Mouse (Mus musculus) CH12.LX (cell line): ENCODE results near the gene Dusp16. TPM values are rescaled to one million over a fixed set of nuclear protein-coding genes. Genes with fewer than 3 reads are reported as not detected.

ENCODE experiments used
- DNase-seq: peaks from one replicate; pipeline ENCODE4 v3.0.0-alpha.2; 2013; ENCODE audit errors: extremely low read depth
- H3K27ac ChIP-seq: 2 replicates; pipeline ENCODE4 v1.5.1; 2012; ENCODE audit warnings: low read depth, mild to moderate bottlenecking, control low read depth, moderate library complexity; ENCODE audit not compliant: insufficient read depth
- H3K27me3 ChIP-seq: replicated peaks from 2 replicates; pipeline ENCODE3; 2012; ENCODE audit warnings: inconsistent platforms
- H3K36me3 ChIP-seq, 2 experiments: replicated peaks in 1 of 2; 2 replicates each; pipeline versions ENCODE3 to v1.6.1; 2012; ENCODE audit warnings: inconsistent platforms in 1 of 2, low read length in 1 of 2, mild to moderate bottlenecking in 1 of 2, mixed read lengths in 1 of 2, moderate library complexity in 1 of 2; ENCODE audit not compliant: control insufficient read depth in 1 of 2, insufficient read depth in 1 of 2
- H3K4me1 ChIP-seq, 2 experiments: 2 replicates each; pipeline ENCODE4 v1.6.1; 2012; ENCODE audit warnings: inconsistent platforms in 1 of 2, moderate library complexity in 1 of 2; ENCODE audit not compliant: insufficient read depth in 2 of 2, control insufficient read depth in 1 of 2
- H3K4me2 ChIP-seq: 2 replicates; pipeline ENCODE4 v1.6.1; 2012; ENCODE audit warnings: low read depth, mild to moderate bottlenecking, control low read depth; ENCODE audit not compliant: poor library complexity, insufficient read depth, severe bottlenecking
- H3K4me3 ChIP-seq, 3 experiments: fragments of 150-350 bp in 1 of 3; sonication (generic) in 1 of 3; replicated peaks in 1 of 3; 2 replicates each; pipeline versions ENCODE3 to v1.5.1; 2011 to 2012; ENCODE audit warnings: low read depth in 2 of 3, low read length in 2 of 3, mild to moderate bottlenecking in 2 of 3, moderate library complexity in 2 of 3, control low read depth in 1 of 3, improper control_type of control experiment in 1 of 3, inconsistent platforms in 1 of 3, mixed read lengths in 1 of 3; ENCODE audit not compliant: poor library complexity in 1 of 3
- H3K79me2 ChIP-seq: replicated peaks from 2 replicates; pipeline ENCODE4 v1.6.1; 2012; ENCODE audit warnings: mild to moderate bottlenecking, moderate library complexity; ENCODE audit not compliant: control insufficient read depth, poor library complexity, insufficient read depth, severe bottlenecking; ENCODE audit errors: extremely low read depth
- H3K9ac ChIP-seq: 2 replicates; pipeline ENCODE4 v1.6.1; 2012; ENCODE audit warnings: low read depth, mild to moderate bottlenecking, control low read depth, moderate library complexity; ENCODE audit not compliant: insufficient read depth
- H3K9me3 ChIP-seq: replicated peaks from 2 replicates; pipeline ENCODE3; 2012; ENCODE audit warnings: low read length, inconsistent platforms, mixed read lengths
- BHLHE40 ChIP-seq: IDR thresholded peaks from 2 replicates; pipeline ENCODE4 v1.6.1; 2011; ENCODE audit warnings: mild to moderate bottlenecking, low read depth, low read length, improper control_type of control experiment
- CHD1 ChIP-seq: IDR thresholded peaks from 2 replicates; pipeline ENCODE4 v1.6.1; 2012; ENCODE audit warnings: low read depth, low read length, improper control_type of control experiment, inconsistent platforms
- CTCF ChIP-seq, 2 experiments: IDR thresholded peaks in 1 of 2; conservative IDR thresholded peaks in 1 of 2; 2 replicates each; pipeline ENCODE4 v1.5.1; 2011 to 2012; ENCODE audit warnings: low read depth in 2 of 2, low read length in 2 of 2, improper control_type of control experiment in 1 of 2, inconsistent platforms in 1 of 2, mild to moderate bottlenecking in 1 of 2, moderate library complexity in 1 of 2
- ELF1 ChIP-seq: IDR thresholded peaks from 2 replicates; pipeline ENCODE4 v1.6.1; 2014; ENCODE audit warnings: low read depth, mild to moderate bottlenecking, inconsistent platforms, low read length, improper control_type of control experiment
- ETS1 ChIP-seq: conservative IDR thresholded peaks from 2 replicates; pipeline ENCODE4 v1.6.1; 2012; ENCODE audit warnings: low read depth, mild to moderate bottlenecking, inconsistent platforms, low read length, improper control_type of control experiment, moderate library complexity
- HCFC1 ChIP-seq: IDR thresholded peaks from 2 replicates; pipeline ENCODE4 v1.6.1; 2012; ENCODE audit warnings: low read depth, mild to moderate bottlenecking, inconsistent platforms, low read length, improper control_type of control experiment
- KAT2A ChIP-seq: IDR thresholded peaks from 2 replicates; pipeline ENCODE4 v1.6.1; 2012; ENCODE audit warnings: low read length, improper control_type of control experiment, inconsistent platforms; ENCODE audit not compliant: insufficient replicate concordance
- MAZ ChIP-seq: IDR thresholded peaks from 2 replicates; pipeline ENCODE4 v1.6.1; 2012; ENCODE audit warnings: low read depth, mild to moderate bottlenecking, inconsistent platforms, low read length, improper control_type of control experiment, moderate library complexity
- MEF2A ChIP-seq: IDR thresholded peaks from 2 replicates; pipeline ENCODE4 v1.6.1; 2014; ENCODE audit warnings: low read depth, mild to moderate bottlenecking, inconsistent platforms, low read length, improper control_type of control experiment, borderline replicate concordance
- NELFE ChIP-seq: IDR thresholded peaks from 2 replicates; pipeline ENCODE4 v1.6.1; 2011; ENCODE audit warnings: low read depth, low read length, improper control_type of control experiment
- NRF1 ChIP-seq: IDR thresholded peaks from 2 replicates; pipeline ENCODE4 v1.6.1; 2014; ENCODE audit warnings: low read depth, mild to moderate bottlenecking, inconsistent platforms, low read length, improper control_type of control experiment, moderate library complexity
- RAD21 ChIP-seq: IDR thresholded peaks from 2 replicates; pipeline ENCODE4 v1.6.1; 2011; ENCODE audit warnings: low read depth, mild to moderate bottlenecking, low read length, improper control_type of control experiment, moderate library complexity
- RCOR1 ChIP-seq: conservative IDR thresholded peaks from 2 replicates; pipeline ENCODE4 v1.6.1; 2012; ENCODE audit warnings: low read depth, mild to moderate bottlenecking, inconsistent platforms, low read length, improper control_type of control experiment
- SMC3 ChIP-seq: IDR thresholded peaks from 2 replicates; pipeline ENCODE4 v1.6.1; 2011; ENCODE audit warnings: low read depth, low read length, improper control_type of control experiment
- TCF12 ChIP-seq: IDR thresholded peaks from 2 replicates; pipeline ENCODE4 v1.6.1; 2014; ENCODE audit warnings: low read depth, mild to moderate bottlenecking, inconsistent platforms, low read length, improper control_type of control experiment
- UBTF ChIP-seq: IDR thresholded peaks from 2 replicates; pipeline ENCODE4 v1.6.1; 2012; ENCODE audit warnings: low read depth, mild to moderate bottlenecking, inconsistent platforms, low read length, improper control_type of control experiment, moderate library complexity
- USF1 ChIP-seq: IDR thresholded peaks from 2 replicates; pipeline ENCODE4 v1.6.1; 2014; ENCODE audit warnings: low read depth, mild to moderate bottlenecking, inconsistent platforms, low read length, improper control_type of control experiment
- USF2 ChIP-seq: conservative IDR thresholded peaks from 2 replicates; pipeline ENCODE4 v1.6.1; 2011; ENCODE audit warnings: low read depth, low read length, improper control_type of control experiment
- ZC3H11A ChIP-seq: IDR thresholded peaks from 2 replicates; pipeline ENCODE4 v1.6.1; 2012; ENCODE audit warnings: low read depth, mild to moderate bottlenecking, inconsistent platforms, low read length, improper control_type of control experiment
- ZKSCAN1 ChIP-seq: IDR thresholded peaks from 2 replicates; pipeline ENCODE4 v1.6.1; 2012; ENCODE audit warnings: low read depth, inconsistent platforms, low read length, improper control_type of control experiment, borderline replicate concordance
- ZMIZ1 ChIP-seq: IDR thresholded peaks from 2 replicates; pipeline ENCODE4 v1.6.1; 2012; ENCODE audit warnings: low read depth, mild to moderate bottlenecking, inconsistent platforms, low read length, improper control_type of control experiment
- ZNF384 ChIP-seq: IDR thresholded peaks from 2 replicates; pipeline ENCODE4 v1.6.1; 2012; ENCODE audit warnings: low read depth, low read length, improper control_type of control experiment, inconsistent platforms
- dilution Hi-C: fragments of 300-500 bp; cut with MboI; formaldehyde crosslinking; loops from 2 replicates; pipeline ENCODE4 v1.14.3; 2020; ENCODE audit warnings: low sequenced_read_pairs; ENCODE audit not compliant: extremely low pct_unique_long_range_greater_than_20kb, extremely low pct_ligation_motif_present
- in situ Hi-C: fragments of 300-500 bp; cut with MboI; formaldehyde crosslinking; loops from 3 replicates; pipeline ENCODE4 v1.14.3; 2019; ENCODE audit warnings: low sequenced_read_pairs, low pct_ligation_motif_present, low pct_unique_long_range_greater_than_20kb, mixed read lengths
- polyA plus RNA-seq: library from polyadenylated mRNA; unstranded; fragments of >175 nt; gene quantifications from 2 replicates; pipeline ENCODE4 v1.2.1, GENCODE M21; 2012; ENCODE audit warnings: low read depth; ENCODE audit not compliant: insufficient read length
- total RNA-seq, 2 experiments: library from RNA; depleted of rRNA; stranded (reverse); fragments of 300-350 nt in 1 of 2; fragments of >200 nt in 1 of 2; gene quantifications; 2 replicates each; pipeline ENCODE4 v1.2.3; 2012 to 2014

Dusp16 gene
- total and polyA plus RNA-seq, 3 experiments, result 3.7 to 13.1 (median 10.6) TPM

- H3K4me3 ChIP-seq, result no peak overlapping the region
- no peaks in the 10 kb centered on the region for H3K9me3 ChIP-seq
- DNase-seq, result no peak
- H3K9ac ChIP-seq, result no peak overlapping the region
- no peak overlapping the region for H3K27ac ChIP-seq
- dilution Hi-C loops (no loop called here), in situ Hi-C loops (no loop called here)
- no peaks in the 10 kb centered on the region for H3K27me3 ChIP-seq
- H3K4me1 ChIP-seq, result peaks cover 0 to 43% of the 10 kb centered on the region in 2 experiments; a peak in 3 of 4 replicates
- H3K36me3 ChIP-seq, result peaks cover 6 to 30% of the 10 kb centered on the region in 2 experiments
- H3K4me2 ChIP-seq, result no peak overlapping the region
- TF ChIP-seq RCOR1, result no peak
- no peak for TF ChIP-seq RAD21
- TF ChIP-seq BHLHE40, result no peak
- no peak for TF ChIP-seq ZNF384
- peaks cover 51% of the 10 kb centered on the region for H3K79me2 ChIP-seq
These were observed 6.0 kb downstream of the Dusp16 start for GRCm38 (mm10) chr6:134786426-134786825.

- Histone ChIP-seq H3K9me3 (no peaks in the 10 kb centered on the region), H3K79me2 (peaks cover 37% of the 10 kb centered on the region), H3K27me3 (no peaks in the 10 kb centered on the region), H3K4me3 (no peak overlapping the region), H3K4me1 (peaks cover 0 to 32% of the 10 kb centered on the region in 2 experiments; a peak in 3 of 4 replicates), H3K36me3 (peaks cover 7 to 33% of the 10 kb centered on the region in 2 experiments), H3K9ac (no peak overlapping the region), H3K4me2 (no peak overlapping the region)
- in situ Hi-C loops, result no loop called here
- no peak for DNase-seq
- TF ChIP-seq HCFC1 (no peak), TCF12 (no peak), ELF1 (no peak), ZNF384 (no peak), BHLHE40 (no peak), ZKSCAN1 (no peak), CHD1 (no peak), USF2 (no peak), SMC3 (no peak), ZC3H11A (no peak), RCOR1 (no peak), ETS1 (no peak), KAT2A (no peak)
- TF ChIP-seq, all 38 proteins: peak for 0
- H3K27ac ChIP-seq, result no peak overlapping the region
- dilution Hi-C loops, result no loop called here
These were observed 9.5 kb downstream of the Dusp16 start for GRCm38 (mm10) chr6:134782900-134783299.

GRCm38 (mm10) chr6:134781494-134781913 is 10.9 kb downstream of the Dusp16 start:
- no peak overlapping the region for H3K4me2 ChIP-seq
- DNase-seq, result no peak

More at GRCm38 (mm10) chr6:134781494-134781913, 10.9 kb downstream of the Dusp16 start:
- Histone ChIP-seq H3K27ac (no peak overlapping the region), H3K9ac (no peak overlapping the region), H3K4me1 (peaks cover 0 to 25% of the 10 kb centered on the region in 2 experiments; a peak in 3 of 4 replicates), H3K4me3 (no peak overlapping the region), H3K9me3 (no peaks in the 10 kb centered on the region), H3K79me2 (peaks cover 27% of the 10 kb centered on the region), H3K27me3 (no peaks in the 10 kb centered on the region), H3K36me3 (peaks cover 7 to 29% of the 10 kb centered on the region in 2 experiments)
- dilution Hi-C loops (no loop called here), in situ Hi-C loops (no loop called here)
- no peak for TF ChIP-seq ZMIZ1
- no peak for TF ChIP-seq MAZ
- no peak for TF ChIP-seq CTCF (conservative IDR thresholded peaks at IDR 0.05 in 1 of 2, IDR thresholded peaks at IDR 0.05 in 1 of 2; ENCODE audit: low read depth in 2 of 2, low read length in 2 of 2)
- no peak for TF ChIP-seq MEF2A
- TF ChIP-seq NRF1, result no peak
- no peak for TF ChIP-seq TCF12
- no peak for TF ChIP-seq NELFE
- no peak for TF ChIP-seq ZKSCAN1
- TF ChIP-seq UBTF, result no peak
- TF ChIP-seq ETS1, result no peak
- no peak for TF ChIP-seq BHLHE40
- no peak for TF ChIP-seq SMC3
- TF ChIP-seq ZNF384, result no peak
- TF ChIP-seq USF1, result no peak
- no peak for TF ChIP-seq CHD1
- no peak for TF ChIP-seq USF2
